Mouse (Mus musculus): Measurements from ENCODE around the gene Picalm.
"Not testable (repeated sequence)": the region's sequence is repeated elsewhere in the genome, so short reads cannot be mapped to it uniquely, and the experiment has no call there.

Picalm gene

GRCm38 (mm10) chr7:90210116-90210515, 80.1 kb downstream of the Picalm start:
- no peak for DNase-seq (ENCODE audit: low spot score in 2 of 2)

GRCm38 (mm10) chr7:90210947-90211346, 80.9 kb downstream of the Picalm start:
- no peak for DNase-seq (ENCODE audit: low spot score in 2 of 2)

GRCm38 (mm10) chr7:90216511-90216910, 86.5 kb downstream of the Picalm start:
- DNase-seq (ENCODE audit: low spot score in 2 of 2): peak; percentile 39 to 45

- no peak for DNase-seq (ENCODE audit: low spot score in 2 of 2)
Measured at GRCm38 (mm10) chr7:90218122-90218521, 88.1 kb downstream of the Picalm start.

- no peak for DNase-seq (ENCODE audit: low spot score in 2 of 2)
Measured at GRCm38 (mm10) chr7:90221487-90221886, 91.5 kb downstream of the Picalm start.

- DNase-seq (ENCODE audit: low spot score in 2 of 2): no peak
Measured at GRCm38 (mm10) chr7:90228075-90228474, 98.1 kb downstream of the Picalm start.

GRCm38 (mm10) chr7:90228884-90229283, 98.9 kb downstream of the Picalm start:
- DNase-seq (ENCODE audit: low spot score in 2 of 2): not testable (repeated sequence)

- peak; percentile 22 to 37 for DNase-seq (ENCODE audit: low spot score in 2 of 2)
Measured at GRCm38 (mm10) chr7:90231431-90231830, 101.4 kb downstream of the Picalm start.

- DNase-seq (ENCODE audit: low spot score in 2 of 2): no peak
Measured at GRCm38 (mm10) chr7:90233921-90234320, 103.9 kb downstream of the Picalm start.

GRCm38 (mm10) chr7:90236289-90236905, 106.4 kb downstream of the Picalm start:
- no peak for DNase-seq (ENCODE audit: low spot score in 2 of 2)

- DNase-seq (ENCODE audit: low spot score in 2 of 2): no peak
Measured at GRCm38 (mm10) chr7:90243151-90243550, 113.1 kb downstream of the Picalm start.

- DNase-seq (ENCODE audit: low spot score in 2 of 2): no peak
Measured at GRCm38 (mm10) chr7:90243643-90244042, 113.6 kb downstream of the Picalm start.

- peak in 1 of 2 experiments; percentile 13 for DNase-seq (ENCODE audit: low spot score in 2 of 2)
Measured at GRCm38 (mm10) chr7:90252946-90253345, 122.9 kb downstream of the Picalm start.

- DNase-seq (ENCODE audit: low spot score in 2 of 2): no peak
Measured at GRCm38 (mm10) chr7:90258701-90259100, 128.7 kb downstream of the Picalm start.

- no peak for DNase-seq (ENCODE audit: low spot score in 2 of 2)
Measured at GRCm38 (mm10) chr7:90259899-90260298, 129.9 kb downstream of the Picalm start.

- no peak for DNase-seq (ENCODE audit: low spot score in 2 of 2)
Measured at GRCm38 (mm10) chr7:90261902-90262599, 132.0 kb downstream of the Picalm start.
